Mouse (Mus musculus) lung, postnatal 14 days (tissue): ENCODE results near the gene Clic6.
"Not testable (repeated sequence)": the region's sequence is repeated elsewhere in the genome, so short reads cannot be mapped to it uniquely, and the experiment has no call there.

Experiments used
- DNase-seq: peaks from one replicate; pipeline ENCODE4 v3.0.0; 2021

The Clic6 gene

GRCm38 (mm10) chr16:92472898-92473297 lies 12.6 kb upstream of the Clic6 start:
- peak; percentile 39 for DNase-seq

GRCm38 (mm10) chr16:92475093-92475860 lies 10.3 kb upstream of the Clic6 start:
- no peak for DNase-seq

- DNase-seq, result peak; percentile 74
These were observed 6.9 kb upstream of the Clic6 start for GRCm38 (mm10) chr16:92478561-92479150.

GRCm38 (mm10) chr16:92487086-92487485 lies 1.6 kb downstream of the Clic6 start:
- no peak for DNase-seq

GRCm38 (mm10) chr16:92487489-92487888 lies 2.0 kb downstream of the Clic6 start:
- peak; percentile 73 for DNase-seq

- DNase-seq, result no peak
These were observed 2.9 kb downstream of the Clic6 start for GRCm38 (mm10) chr16:92488456-92488855.

GRCm38 (mm10) chr16:92489356-92489755 lies 3.8 kb downstream of the Clic6 start:
- no peak for DNase-seq

- DNase-seq, result no peak
These were observed 12.5 kb downstream of the Clic6 start for GRCm38 (mm10) chr16:92497851-92498588.

- DNase-seq, result peak; percentile 14
These were observed 13.0 kb downstream of the Clic6 start for GRCm38 (mm10) chr16:92498589-92498981.

GRCm38 (mm10) chr16:92499324-92499723 lies 13.8 kb downstream of the Clic6 start:
- no peak for DNase-seq

- no peak for DNase-seq
These were observed 15.0 kb downstream of the Clic6 start for GRCm38 (mm10) chr16:92500534-92500933.

GRCm38 (mm10) chr16:92503105-92503504 lies 17.6 kb downstream of the Clic6 start:
- no peak for DNase-seq

- DNase-seq, result no peak
These were observed 22.0 kb downstream of the Clic6 start for GRCm38 (mm10) chr16:92507573-92507972.

GRCm38 (mm10) chr16:92510835-92511772 lies 25.6 kb downstream of the Clic6 start:
- peak; percentile 57 for DNase-seq

GRCm38 (mm10) chr16:92511773-92512391 lies 26.3 kb downstream of the Clic6 start:
- peak; percentile 51 for DNase-seq

- DNase-seq, result not testable (repeated sequence)
These were observed 29.4 kb downstream of the Clic6 start for GRCm38 (mm10) chr16:92514896-92515295.

- DNase-seq, result peak; percentile 61
These were observed 30.6 kb downstream of the Clic6 start for GRCm38 (mm10) chr16:92516139-92516538.

- DNase-seq, result peak; percentile 12
These were observed 33.2 kb downstream of the Clic6 start for GRCm38 (mm10) chr16:92518718-92519117.

- DNase-seq, result peak; percentile 61
These were observed 34.4 kb downstream of the Clic6 start for GRCm38 (mm10) chr16:92519820-92520492.

GRCm38 (mm10) chr16:92523351-92523750 lies 37.8 kb downstream of the Clic6 start:
- peak; percentile 23 for DNase-seq

GRCm38 (mm10) chr16:92524651-92525050 lies 39.1 kb downstream of the Clic6 start:
- no peak for DNase-seq

GRCm38 (mm10) chr16:92525919-92526318 lies 40.4 kb downstream of the Clic6 start:
- DNase-seq, result no peak
